In genomic region chr1:119197415-119197700, GRCm38 (mm10) we compare ENCODE assay signal across 10 mouse cellular contexts.
DNase-seq lines count a peak whose midpoint lies in the region; ATAC-seq and TF ChIP-seq lines count a peak whose summit lies in the region.
"Had no signal": no experiment of that assay in that cellular context is flagged by ENCODE, and none has a peak within 500 bp of the region (broad histone marks: within the 10 kb centered on the region; RNA-seq: fewer than 3 reads in every experiment).

No protein-coding gene starts in this region.

- no peaks in the 10 kb centered on the region for H3K36me3 ChIP-seq in lung, embryonic 14.5 days (ENCODE audit: insufficient read depth)
- no peaks in the 10 kb centered on the region for H3K36me3 ChIP-seq in liver, embryonic 15.5 days (replicated peaks)
- H3K36me3 ChIP-seq: embryonic facial prominence, embryonic 15.5 days had no signal

- no peaks in the 10 kb centered on the region for H3K4me1 ChIP-seq in lung, embryonic 14.5 days (ENCODE audit: insufficient read depth)
- H3K4me1 ChIP-seq in liver, embryonic 15.5 days (replicated peaks): peaks cover 11% of the 10 kb centered on the region; the same call in 1 of the 2 replicates
- H3K4me1 ChIP-seq: embryonic facial prominence, embryonic 15.5 days had no signal

- ATAC-seq in lung, embryonic 14.5 days (ENCODE audit: insufficient read depth): no peak
- peak; percentile 32; the same call in 1 of the 2 replicates for ATAC-seq in liver, embryonic 15.5 days (ENCODE audit: insufficient read depth)
- ATAC-seq in erythroid progenitor cell, adult 5-6 weeks (replicated peaks; ENCODE audit: low FRiP score, poor library complexity, severe bottlenecking): no peak

- H3K9ac ChIP-seq in lung, embryonic 14.5 days: no peak overlapping the region
- no peak overlapping the region for H3K9ac ChIP-seq in liver, embryonic 15.5 days
- H3K9ac ChIP-seq: embryonic facial prominence, embryonic 15.5 days had no signal

- no peak for TF ChIP-seq CTCF in lung, embryonic 14.5 days (IDR thresholded peaks at IDR 0.05; ENCODE audit: low read depth)

- H3K9me3 ChIP-seq in lung, embryonic 14.5 days (ENCODE audit: low read depth, low read length): no peaks in the 10 kb centered on the region
- H3K9me3 ChIP-seq in liver, embryonic 15.5 days (replicated peaks): no peaks in the 10 kb centered on the region
- H3K9me3 ChIP-seq: embryonic facial prominence, embryonic 15.5 days had no signal

- no peak overlapping the region for H3K4me3 ChIP-seq in lung, embryonic 14.5 days (ENCODE audit: low read depth, low read length)
- H3K4me3 ChIP-seq in liver, embryonic 15.5 days (replicated peaks): no peak overlapping the region
- H3K4me3 ChIP-seq: embryonic facial prominence, embryonic 15.5 days had no signal

- DNase-seq in lung, embryonic 14.5 days: peak; percentile 11
- no peak for DNase-seq in lung, postnatal 4 days
- peak; percentile 72 for DNase-seq in adrenal gland, postnatal 25 days
- peak; percentile 75 for DNase-seq in heart, postnatal 4 days
- no peak for DNase-seq in spleen, postnatal 10 days (ENCODE audit: low spot score in 2 of 2)
- no peak for DNase-seq in thymus, postnatal 10 days (ENCODE audit: low spot score in 2 of 2)
- DNase-seq: lung, postnatal 14 days had no signal

- no peaks in the 10 kb centered on the region for H3K27me3 ChIP-seq in lung, embryonic 14.5 days (ENCODE audit: insufficient read depth, low read length)
- no peaks in the 10 kb centered on the region for H3K27me3 ChIP-seq in liver, embryonic 15.5 days
- H3K27me3 ChIP-seq: embryonic facial prominence, embryonic 15.5 days had no signal

- 46% methylated on average over 7 of the region's 7 CpGs for WGBS in lung, embryonic 14.5 days
- WGBS in liver, embryonic 15.5 days (ENCODE audit: insufficient replicate concordance): 57% methylated on average over 7 of the region's 7 CpGs

- no peak overlapping the region for H3K27ac ChIP-seq in lung, embryonic 14.5 days (ENCODE audit: low read depth)
- no peak overlapping the region for H3K27ac ChIP-seq in liver, embryonic 15.5 days (replicated peaks)
- H3K27ac ChIP-seq: embryonic facial prominence, embryonic 15.5 days had no signal

- H3K4me2 ChIP-seq in lung, embryonic 14.5 days: no peak overlapping the region
- H3K4me2 ChIP-seq in liver, embryonic 15.5 days: no peak overlapping the region
- H3K4me2 ChIP-seq: embryonic facial prominence, embryonic 15.5 days had no signal

Comparison
In these comparisons a context has a peak if more than half of its experiments do, and no peak if none do; other contexts are left out.
1. DNase-seq: peak in lung, embryonic 14.5 days (single experiment), adrenal gland, postnatal 25 days (single experiment) and heart, postnatal 4 days (single experiment); none in lung, postnatal 4 days (0 of 2), spleen, postnatal 10 days (0 of 2) and thymus, postnatal 10 days (0 of 2).